Mouse (Mus musculus) kidney, adult 9 months (tissue): ENCODE measurements around the gene Stk39.

Source experiments
- DNase-seq: peaks from one replicate; pipeline ENCODE4 v3.0.0; 2022

Gene Stk39

DNA sequence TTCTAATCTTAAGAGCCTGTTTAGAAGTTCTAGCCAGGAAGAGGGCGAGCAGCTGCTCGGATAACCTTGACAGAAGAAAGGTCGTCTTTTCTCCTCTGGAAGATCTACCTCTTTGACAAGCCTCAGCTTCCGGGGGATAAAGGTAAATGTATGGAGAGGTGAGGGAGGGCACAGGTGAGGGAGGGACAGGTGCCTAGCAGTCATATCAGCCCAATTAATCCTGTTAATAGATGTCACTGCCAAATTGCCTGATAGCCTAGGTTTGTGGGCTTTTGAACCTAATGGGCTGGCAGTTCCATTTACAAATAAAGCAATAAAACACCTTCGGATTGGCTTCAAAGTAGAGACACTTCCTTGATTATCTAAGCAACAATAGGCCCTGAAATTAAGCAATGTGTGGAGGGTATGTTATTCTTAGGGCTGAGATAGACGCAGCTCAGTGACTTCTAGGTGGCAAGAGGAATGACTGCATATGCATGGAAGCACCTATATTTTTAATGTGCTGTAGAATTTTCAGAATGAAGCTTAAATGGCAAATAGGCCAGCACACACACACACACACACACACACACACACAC lies 14.5 kb downstream of the Stk39 start:
- DNase-seq = no peak

DNA sequence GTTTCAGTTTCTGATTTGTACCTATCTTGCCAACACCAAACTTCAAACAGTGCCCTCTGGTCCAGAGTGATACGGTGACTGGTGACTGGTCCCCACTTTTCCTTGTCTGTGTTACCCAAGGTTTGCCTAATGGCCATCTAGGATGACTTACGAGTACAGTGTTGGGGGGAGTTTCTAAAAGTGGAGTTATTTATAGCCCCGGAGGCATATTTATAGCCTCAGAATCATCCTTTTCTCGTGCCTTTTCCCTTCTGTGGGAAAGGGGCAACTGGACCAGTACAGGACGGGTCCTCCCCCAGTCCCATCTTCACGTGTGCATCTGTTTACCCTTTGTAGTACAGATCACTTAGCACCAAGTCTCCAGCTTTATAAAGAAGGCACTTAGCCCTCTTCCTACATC lies 15.2 kb downstream of the Stk39 start:
- DNase-seq = no peak

DNA sequence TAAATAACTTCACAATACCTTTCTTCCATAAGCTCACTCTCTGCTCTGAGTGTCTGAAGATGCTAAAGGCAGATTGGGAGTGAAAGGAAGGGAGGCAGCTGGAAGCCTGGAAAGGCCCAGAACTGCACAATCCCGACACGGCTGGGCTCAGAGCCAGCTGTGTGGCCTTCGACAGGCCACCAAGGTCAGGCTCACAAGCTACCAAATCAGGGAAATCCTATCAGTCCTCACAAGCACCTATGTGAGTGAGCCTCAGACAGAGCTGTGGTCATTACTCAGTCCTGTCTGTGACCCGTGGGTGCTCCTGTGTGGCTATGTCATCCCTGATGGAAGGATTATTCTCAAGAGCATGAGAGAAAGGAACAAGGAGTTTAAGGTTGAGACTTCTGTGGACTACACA lies 19.7 kb downstream of the Stk39 start:
- no peak for DNase-seq

DNA sequence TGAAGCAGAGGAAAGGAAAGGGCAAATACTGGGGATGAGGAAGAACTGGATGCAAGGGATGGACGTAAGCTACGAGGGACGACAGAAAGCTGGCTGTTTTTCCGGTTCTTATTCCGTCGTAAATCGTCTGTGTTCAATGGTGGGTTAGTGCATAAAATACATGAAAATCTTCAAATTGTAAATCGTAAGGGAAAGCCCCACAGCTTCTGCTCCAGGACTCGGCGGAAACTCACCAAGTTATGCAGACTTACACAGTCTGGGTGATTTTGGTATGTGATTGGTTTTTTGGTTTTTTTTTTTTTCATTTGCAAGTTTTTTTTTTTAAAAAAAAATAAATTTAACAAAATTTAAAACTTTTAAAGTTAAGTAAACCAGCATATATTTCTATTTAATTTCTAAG lies 24.0 kb downstream of the Stk39 start:
- DNase-seq = no peak

DNA sequence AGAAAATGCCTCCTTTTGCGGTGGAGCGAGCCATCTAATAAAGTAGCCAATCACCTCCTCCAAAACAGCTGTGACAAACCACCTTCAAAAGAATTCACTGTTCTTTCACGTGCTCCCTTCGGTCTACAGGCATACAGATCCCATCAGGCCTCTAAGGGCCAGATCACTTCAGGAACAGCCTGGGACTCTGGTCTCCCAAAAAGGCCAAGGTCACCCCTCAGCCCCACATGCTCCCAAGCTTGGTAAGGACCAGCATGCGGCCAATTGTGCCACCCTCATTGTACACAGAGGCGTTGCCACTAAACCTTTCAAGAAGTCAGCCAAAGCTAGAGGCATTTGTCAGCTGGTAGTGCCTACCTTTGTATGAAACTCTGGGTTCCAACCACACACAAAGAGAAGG lies 28.9 kb downstream of the Stk39 start:
- no peak for DNase-seq

DNA sequence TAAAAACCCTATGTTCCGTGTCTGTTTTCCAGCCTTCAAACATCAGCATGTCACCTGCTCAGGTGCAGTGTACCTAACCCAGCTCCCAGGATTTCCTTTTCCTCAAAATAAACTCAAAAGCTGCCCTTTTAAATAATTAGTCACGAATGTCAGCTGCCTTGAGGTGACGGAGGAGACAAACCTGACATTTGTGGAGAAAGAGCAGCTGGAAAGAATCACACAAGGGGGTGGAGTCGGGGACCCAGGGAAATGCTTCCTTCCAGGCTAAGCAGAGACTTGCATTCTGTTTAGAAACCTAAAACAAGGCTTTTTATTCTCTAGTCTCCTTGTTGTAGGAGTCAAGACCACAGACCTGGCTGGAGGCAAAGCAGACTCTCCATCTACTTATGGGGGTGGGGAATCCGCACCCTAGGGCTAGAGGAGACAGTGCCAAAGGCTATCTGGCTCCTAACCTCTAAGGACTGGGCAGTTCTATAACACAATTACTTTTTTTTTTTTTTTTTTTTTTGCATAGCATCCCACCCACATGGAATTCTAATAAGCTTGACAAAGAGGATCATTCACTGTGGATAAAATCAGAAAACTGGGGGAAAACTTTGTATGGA lies 29.9 kb downstream of the Stk39 start:
- DNase-seq = no peak

DNA sequence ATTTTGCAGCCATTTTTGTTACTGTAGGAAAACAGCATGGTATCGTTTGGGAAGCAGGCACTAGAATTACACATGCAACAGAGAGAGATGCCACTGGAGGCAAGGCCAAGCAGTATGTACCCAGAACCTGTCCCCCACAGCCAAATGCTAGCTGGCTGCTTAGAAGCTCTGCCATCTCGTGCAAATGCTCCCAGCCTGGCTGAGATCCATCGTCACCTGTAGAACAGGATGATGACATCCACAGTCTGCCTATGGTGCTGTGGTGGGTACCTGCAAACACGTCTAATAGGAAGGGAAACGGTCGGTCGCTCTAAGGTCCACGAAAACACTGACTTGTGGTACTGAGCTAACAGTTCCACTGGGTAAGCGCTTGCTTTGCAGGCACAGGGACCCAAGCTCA lies 32.5 kb downstream of the Stk39 start:
- no peak for DNase-seq

DNA sequence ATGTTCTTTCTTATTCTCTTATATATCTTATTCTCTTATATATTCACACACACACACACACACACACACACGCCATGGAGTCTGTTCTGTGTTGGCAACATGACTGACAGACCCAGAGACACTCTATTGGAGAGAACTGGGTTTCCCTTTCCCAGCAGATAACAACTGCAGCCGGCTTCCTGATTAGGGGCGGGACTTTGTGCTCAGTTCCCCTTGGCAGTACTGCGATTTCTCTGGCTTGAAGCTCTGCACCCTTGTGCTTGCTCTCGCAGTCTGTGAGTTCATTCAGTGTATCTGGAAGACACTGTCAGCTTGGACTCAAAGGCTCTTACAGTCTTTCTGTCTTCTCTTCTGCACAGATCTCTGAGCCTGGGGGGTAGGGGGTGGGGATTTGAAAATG lies 34.1 kb downstream of the Stk39 start:
- no peak for DNase-seq

DNA sequence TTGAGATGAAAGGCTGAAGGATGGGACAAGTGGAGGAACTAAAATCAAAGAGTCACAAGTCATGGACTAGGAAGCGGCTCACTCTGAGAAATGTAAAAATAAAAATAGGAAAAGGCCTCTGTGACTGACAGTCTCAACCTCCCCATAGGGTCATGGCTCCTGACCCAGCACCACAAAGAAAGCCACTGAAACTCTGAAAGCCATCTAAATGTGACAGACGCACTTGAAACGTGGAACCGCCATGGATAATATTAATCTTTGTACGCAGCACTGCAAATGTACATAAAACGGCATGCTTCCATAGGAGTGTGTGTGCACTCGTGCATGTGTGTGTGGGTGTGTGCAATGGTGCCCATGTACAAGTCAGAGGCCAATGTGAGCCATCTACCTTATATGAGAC lies 34.9 kb downstream of the Stk39 start:
- no peak for DNase-seq

DNA sequence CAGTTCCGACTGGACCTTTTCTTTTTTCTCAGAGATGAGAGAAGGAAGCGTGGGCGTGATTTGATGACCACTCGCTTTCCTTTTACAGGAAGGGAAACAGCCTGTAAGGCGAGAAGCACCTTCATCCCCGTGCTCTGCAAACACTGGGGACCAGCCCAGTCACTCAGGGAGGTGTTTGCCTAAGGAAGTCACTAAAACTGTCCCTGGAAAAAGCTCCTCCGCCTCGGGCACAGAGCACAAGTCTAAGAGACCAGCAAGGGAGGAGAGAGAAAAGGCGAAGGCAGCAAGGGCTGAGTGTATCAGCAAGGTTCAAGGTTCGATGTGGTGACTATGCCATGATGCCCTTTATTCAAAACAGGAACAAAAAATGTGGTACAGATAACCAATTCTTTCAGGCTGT lies 35.8 kb downstream of the Stk39 start:
- DNase-seq = no peak

DNA sequence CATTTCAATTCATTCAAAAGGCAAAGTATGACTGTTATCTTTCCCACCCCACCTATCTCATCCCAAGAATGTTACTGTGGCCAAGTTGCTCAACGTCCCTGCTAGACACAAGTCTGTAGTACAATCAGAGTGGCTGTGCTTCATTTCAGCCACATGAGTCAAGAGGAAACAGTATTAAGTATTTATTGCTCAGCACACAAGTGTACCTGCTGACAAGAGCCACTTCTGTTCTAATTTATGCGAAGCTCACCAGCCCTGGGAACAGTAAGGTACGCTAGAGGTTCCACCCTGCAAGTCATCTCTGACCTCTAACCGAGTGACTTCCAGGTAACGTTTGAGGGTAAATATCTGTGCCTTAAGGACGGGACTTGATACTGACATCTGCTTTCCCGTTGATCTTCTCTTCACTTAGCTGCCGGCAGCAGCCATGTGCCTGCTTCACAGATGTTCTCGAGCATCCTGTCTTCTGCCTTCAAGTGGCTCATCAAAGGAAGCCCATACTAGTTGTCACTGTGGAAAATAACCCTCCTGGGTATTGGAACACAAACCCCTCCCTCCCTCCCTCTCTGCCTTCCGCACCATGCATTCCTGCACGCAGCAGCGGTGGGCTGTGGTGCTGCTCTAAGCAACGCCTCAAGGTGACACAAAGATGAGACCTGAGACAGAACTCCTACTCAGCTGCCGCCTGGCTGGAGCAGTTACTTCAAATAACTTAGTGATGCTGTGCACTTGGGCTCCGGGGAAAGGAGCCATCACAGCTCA lies 36.4 kb downstream of the Stk39 start:
- DNase-seq = no peak

DNA sequence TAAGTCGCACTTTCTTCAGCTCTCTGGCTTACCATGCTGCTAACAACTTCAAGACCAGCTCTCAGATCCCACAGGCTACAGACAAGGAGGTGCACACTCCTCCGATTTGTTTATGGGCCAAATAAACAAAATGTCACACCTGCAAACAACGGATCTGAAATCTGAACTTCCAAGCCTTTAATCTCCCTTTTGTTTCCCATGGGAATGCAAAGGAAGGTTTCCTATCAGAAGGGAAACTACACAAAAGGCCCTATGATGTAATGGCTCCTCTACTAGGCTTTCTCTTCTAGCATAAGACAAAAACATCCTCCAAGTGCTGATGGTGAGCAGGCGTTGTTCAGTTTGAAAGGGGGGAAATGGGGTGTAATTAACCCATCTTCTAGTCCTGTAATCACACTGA lies 37.1 kb downstream of the Stk39 start:
- DNase-seq = no peak

DNA sequence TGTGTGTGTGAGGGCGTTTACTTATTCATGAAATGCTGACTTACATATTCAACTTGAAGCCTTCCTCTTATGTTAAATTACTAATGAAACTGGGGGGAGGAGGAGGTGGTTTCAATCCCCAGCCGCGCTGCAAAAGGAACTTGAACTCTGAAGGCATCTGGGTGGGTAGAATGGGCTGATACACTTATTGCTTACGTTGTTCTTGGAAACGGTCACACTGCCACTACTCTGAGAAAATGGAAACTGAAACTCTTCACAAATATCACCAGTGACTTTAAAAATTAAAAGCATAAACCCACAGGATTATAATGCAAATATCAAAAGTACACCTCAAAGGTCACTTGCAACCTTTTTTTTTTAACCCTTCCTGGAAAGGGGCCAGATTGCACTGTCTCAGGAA lies 37.5 kb downstream of the Stk39 start:
- DNase-seq = no peak

DNA sequence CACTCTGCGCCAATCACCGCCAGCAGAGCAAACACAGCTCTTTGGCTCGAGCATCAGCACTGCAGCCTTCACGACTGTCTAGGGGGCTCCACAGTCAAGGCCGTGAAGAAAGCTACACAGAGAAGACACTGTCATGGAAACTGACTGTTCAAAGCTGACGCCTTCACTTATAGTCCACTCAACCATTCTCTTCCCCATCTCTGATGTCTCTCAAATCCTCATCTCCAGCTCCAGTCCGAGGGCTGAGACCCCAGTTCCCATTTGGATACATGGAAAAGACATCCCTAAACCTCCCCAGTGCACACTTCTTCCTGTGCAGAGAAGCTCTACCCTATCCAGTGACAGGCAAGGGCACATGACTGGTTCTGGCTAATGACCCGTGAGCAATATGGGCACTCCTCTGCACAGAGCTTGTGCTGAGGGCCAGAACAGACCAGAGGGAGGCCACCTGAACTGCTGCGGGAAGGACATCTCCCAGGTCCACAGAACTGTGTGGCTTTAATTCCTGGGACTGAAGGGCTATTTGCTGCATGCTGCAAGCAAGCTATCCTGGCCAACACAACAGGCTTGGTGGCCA lies 38.2 kb downstream of the Stk39 start:
- DNase-seq = no peak

DNA sequence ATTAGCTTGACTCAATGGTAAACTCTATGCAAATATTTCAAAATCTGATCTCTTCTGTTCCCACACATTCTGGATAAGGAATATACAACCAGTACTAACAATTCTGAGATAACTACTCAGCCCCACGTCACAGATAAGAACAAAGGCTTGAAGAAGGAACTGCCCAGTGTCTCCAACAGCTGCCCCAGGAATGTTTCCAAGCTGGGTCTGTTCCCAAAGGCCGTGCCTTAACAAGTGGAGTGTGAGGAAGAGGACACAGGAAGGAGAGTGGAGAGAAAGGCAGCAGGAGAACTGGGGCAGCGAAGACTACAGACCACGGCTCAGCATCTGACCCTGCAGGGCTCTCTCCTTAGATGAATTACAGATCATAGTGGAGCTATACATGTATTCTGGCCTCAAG lies 39.2 kb downstream of the Stk39 start:
- DNase-seq = no peak

DNA sequence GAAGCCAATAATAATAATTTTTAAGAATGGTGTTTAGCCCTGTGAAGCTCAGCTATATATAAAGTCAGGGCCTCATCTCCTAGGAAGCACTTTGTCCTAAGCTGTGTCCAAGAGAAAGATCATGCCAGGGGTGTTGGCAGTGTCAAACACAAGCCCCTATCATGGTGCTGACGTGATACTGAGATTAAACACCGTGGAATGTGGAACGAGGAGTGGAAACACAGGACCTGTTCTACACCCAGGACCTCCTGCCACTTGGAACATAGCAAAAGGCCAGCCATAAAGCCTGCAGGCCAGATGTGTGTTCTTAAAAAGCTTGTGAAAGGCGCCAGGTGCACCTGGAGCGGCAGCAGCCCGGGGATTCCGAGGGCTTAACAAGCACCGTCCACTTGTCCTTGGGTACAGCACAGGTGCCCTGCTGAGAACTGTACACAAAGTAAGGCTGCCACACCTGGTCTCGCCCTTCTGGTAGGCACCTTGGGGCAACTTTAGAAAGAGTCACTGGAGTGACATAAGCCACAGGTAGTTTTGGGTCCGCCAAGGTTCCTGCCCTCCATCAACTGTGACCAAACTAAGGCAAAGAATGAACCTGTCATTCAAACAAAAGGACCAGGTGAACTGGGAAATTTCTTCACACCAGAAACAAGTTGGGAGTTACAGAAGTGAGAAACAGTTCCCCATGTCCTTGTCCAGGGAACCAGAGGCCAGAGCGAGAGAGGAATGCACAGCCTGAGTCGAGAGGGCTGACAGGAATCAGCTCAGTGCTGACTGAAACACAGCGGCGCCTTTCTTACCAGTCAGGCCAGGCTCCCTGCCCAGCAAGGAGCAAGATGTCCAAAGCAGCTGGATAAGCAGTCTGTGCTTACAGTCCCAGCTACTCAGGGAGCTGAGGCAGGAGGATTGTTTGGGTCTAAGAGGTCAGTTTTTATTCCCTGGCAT lies 40.8 kb downstream of the Stk39 start:
- no peak for DNase-seq

DNA sequence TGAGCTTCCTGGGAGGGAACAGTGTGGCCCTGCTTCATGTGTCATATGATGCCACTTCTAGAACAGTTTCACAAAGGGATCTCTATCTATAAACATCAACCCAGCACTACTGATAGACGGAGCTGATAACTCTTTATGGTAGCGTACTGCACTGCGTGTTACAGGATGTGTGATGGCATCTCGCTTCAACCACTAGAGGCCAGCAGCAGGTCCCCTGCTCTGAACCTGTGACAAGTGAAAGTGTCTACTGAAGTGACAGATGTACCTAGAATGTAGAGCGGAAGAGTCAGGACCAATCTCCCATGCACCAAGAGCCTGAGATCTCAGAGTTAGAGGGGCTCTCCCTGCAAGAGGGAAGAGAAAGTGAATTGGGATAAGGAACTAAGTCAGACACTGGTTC lies 41.6 kb downstream of the Stk39 start:
- no peak for DNase-seq

DNA sequence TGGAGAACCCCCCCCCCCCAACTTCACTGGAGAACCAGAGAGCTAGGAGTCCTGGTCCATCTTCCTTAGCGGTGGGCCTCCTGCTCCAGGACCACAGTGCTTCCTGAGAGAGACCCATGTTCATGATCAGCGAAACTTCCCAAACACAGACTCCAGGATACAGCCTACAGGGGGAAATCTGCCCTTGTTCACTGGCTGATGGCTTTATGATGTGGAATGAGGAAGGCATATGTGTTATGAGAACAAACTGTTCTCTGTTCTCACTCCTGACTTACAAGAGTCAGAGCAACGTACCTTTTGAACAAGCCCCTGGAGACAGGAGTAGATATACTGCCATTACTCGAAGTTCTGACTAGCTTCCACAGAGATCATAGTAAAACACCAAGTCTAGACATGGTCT lies 42.6 kb downstream of the Stk39 start:
- DNase-seq = no peak

DNA sequence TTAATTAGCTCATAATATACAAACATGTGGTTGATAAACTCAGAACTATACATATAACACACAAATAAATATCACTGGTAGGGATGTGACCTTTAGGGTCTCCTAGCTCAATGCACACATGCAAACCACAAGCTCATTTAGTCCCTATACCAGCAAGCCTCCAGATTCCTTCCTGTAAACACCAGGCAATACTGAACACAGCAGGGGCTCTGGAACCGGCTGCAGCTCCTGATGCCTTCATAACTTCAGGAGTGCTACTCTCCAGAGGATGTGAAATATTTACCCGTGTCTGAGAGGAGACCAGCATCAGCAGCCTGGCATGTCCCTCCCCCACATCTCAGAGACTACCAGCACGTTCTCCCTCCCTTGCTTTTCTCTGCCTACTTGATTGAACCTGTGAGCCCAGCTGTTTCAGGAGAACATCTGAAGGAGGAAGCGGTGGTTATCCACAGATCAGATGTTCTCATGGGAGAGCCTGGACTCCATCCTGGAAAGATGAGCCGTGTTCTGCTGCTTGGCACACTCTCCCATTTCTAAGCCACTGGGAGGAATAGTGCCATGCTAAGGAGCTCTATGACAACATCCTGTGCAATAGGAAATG lies 45.0 kb downstream of the Stk39 start:
- no peak for DNase-seq

DNA sequence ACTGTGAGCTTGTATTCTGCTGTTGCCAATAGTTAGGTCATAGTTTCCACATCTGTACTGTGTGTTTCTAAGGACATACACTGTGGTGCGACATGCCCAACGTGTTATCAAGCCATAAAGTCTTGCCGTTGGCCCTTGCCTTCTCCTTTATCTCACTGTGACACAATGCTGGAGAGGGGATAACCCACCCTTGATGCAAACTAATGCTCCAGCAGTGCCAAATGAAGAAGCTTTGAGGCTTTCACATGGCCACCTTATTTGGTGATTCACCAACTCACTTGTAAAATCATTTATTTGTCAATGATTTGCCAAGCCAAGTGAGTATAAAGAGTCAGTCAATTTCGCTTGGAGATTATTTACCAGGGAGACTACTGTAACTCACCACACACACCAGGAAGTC lies 46.0 kb downstream of the Stk39 start:
- peak; percentile 53 for DNase-seq

DNA sequence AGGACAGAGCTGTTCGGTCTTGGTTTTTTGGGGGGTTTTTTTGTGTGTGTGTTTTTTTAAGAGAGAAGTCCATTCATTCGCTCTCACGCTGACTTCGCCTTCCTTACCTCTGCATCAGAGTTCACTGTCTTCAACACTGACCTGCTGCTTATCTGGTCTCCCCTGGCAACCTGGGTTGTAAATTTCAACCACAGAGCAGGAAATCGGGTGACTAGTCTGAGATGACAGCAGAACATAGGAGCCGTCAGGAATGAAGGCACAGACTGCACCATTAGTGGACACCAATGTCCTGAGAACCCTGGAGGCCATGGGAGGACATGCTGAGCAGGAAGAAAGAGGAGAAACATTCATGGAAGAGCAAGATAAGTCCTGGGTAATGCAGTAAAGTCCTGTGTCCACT lies 51.1 kb downstream of the Stk39 start:
- no peak for DNase-seq

DNA sequence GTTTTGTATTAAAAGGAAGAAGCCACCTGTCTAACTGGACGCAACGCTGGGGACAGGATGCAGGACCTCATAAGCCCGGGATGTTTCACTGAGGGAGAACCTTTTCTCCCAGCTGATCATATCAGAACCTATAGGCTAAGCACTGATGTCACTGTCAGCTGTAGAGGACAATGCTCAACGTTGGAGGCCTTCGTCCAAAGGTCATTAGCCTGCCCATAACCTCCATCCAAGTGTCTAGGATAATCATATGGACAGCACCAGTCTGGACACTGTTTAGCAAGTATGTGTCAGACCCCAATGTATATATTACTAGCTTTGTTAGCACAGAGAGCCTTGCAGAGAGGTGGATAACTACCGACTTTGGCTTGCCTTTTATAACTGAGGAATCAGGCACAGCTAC lies 51.8 kb downstream of the Stk39 start:
- DNase-seq = no peak

DNA sequence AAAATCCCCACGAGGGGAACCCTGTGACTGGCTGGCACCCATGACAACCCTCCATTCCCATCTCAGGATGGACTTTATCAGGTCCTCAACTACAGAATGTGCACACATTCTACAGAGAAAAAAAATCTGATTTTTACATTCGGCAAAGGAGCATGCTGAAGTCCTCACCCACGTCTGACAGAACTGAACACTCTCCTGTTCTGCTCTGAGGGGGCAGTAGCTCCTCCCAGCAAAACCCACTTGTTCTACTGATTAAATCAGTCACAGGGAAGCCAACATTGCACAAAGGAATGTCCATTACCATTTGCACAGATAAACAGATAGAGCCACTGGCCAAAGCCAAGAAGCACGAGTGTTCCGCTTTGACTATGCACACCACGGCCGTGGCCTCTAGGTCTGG lies 52.3 kb downstream of the Stk39 start:
- DNase-seq = no peak
